Mouse (Mus musculus): ENCODE results near the gene Atp2a3.

DNA sequence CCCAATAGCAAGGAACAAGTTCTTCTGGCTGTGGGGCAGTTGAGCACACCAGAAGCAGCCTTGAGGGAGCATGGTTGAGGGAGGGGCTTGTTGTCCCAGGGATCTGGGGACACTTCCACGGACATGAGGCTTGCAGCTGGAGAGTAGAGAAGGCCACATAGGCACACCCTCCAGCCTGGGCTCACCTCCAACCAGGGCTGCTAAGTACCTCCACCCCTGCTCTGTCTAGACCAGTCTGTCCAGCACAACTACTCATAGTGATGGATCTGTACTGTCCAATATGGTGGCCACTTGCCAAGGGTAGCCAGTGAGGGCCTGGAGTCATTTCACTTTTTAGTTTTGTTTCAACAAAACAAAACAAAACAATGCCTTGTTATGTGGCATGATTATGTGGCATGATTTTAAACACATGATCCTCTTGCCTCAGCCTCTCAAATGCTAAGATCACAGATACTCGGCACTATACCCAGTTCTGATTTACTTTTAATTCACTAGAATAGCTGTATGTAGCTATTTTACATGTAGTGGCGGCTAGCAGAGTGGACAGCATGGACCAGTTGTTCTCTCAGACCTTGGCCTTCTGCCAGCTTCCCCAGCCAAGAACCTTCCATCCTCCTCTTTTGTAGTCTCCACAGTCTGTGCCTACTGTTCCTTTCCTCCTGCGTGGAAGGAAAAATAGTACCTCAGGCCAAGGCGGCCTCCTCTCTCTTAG, 54.6 kb downstream of the Atp2a3 start:
- TF ChIP-seq CTCF (IDR thresholded peaks at IDR 0.05; ENCODE audit: low read depth, low read length): no peak
- no peak for TF ChIP-seq EP300 (IDR thresholded peaks at IDR 0.05; ENCODE audit: insufficient read depth, low read depth, low read length)
